ENCODE assay signal across 13 mouse cellular contexts in the genomic region with DNA sequence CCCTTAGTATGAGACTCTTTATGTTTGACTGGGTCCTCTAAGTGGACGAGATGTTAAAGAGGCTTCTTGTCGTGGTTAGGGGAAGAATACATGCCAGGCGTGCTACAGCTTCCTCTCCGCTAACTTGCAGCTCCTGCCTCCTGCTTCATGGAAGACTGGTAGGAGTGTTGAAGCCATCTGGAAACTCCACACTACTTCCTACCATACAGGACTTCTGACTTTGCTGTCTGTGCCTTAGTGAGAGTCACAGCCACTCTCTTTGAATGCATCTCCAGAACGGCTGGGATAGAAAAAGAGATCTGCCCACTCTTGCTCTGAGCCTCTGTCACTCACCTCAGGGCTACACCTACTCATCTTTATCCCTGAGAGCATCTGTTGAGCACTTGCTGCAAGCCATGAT.
A peak's percentile ranks its signal among the peaks of the same experiment; 100 is the strongest.
DNase-seq lines count a peak whose midpoint lies in the region.
"Had no signal": no experiment of that assay in that cellular context is flagged by ENCODE, and none has a peak within 500 bp of the region (broad histone marks: within the 10 kb centered on the region; RNA-seq: fewer than 3 reads in every experiment).

No protein-coding gene starts in this region.

- peak; percentile 65 to 67 for DNase-seq in frontal cortex, adult 2 months (ENCODE audit: extremely low spot score in 1 of 2, low spot score in 1 of 2)
- no peak for DNase-seq in frontal cortex, postnatal 10 days (ENCODE audit: low spot score in 2 of 2)
- peak; percentile 25 to 48 for DNase-seq in left cerebral cortex, adult 18-20 months (ENCODE audit: low spot score in 2 of 2)
- DNase-seq in left cerebral cortex, postnatal 10 days (ENCODE audit: extremely low spot score in 1 of 2, low spot score in 2 of 2) = no peak
- peak; percentile 40 to 44 for DNase-seq in right cerebral cortex, adult 2 months (ENCODE audit: low spot score in 2 of 2)
- no peak for DNase-seq in right cerebral cortex, postnatal 25 days
- no peak for DNase-seq in kidney, postnatal 36 days
- DNase-seq: adrenal gland, postnatal 10 days; cerebellum, adult 11-12 months; cerebellum, adult 9-11 months; cerebellum, postnatal 36 days; gastrocnemius, postnatal 10 days; heart, adult 2 months had no signal

- intact Hi-C loops in left cerebral cortex, postnatal 10 days (cut with DNase I) = no loop called here

Comparison
In these comparisons a context has a peak if more than half of its experiments do, and no peak if none do; other contexts are left out.
1. DNase-seq: peak in frontal cortex, adult 2 months (2 of 2), left cerebral cortex, adult 18-20 months (2 of 2) and right cerebral cortex, adult 2 months (2 of 2); none in frontal cortex, postnatal 10 days (0 of 2), left cerebral cortex, postnatal 10 days (0 of 2), right cerebral cortex, postnatal 25 days (single experiment) and kidney, postnatal 36 days (0 of 2).